Mouse (Mus musculus) heart, postnatal 0 days (tissue): ENCODE measurements at regions not wholly inside any gene's neighbourhood (a gene's known extent, or its start where the extent isn't known, plus 50 kb on each side); places are given as distances from the start of the nearest gene placed in this dataset.

Experiments
- ATAC-seq: fragments of 200-750 bp; cut with Nextera tagmentation; 2 replicates; pipeline ENCODE4 v1.8.0; 2017; ENCODE audit warnings: low read depth, moderate number of reproducible peaks, moderate library complexity; ENCODE audit not compliant: insufficient read depth
- DNase-seq: peaks from one replicate; pipeline ENCODE4 v3.0.0-alpha.2; 2016; ENCODE audit warnings: low spot score
- H3K27ac ChIP-seq: fragments of 300-500 bp; sonication (generic); 2 replicates; pipeline ENCODE4 v1.5.1; 2014; ENCODE audit warnings: low read depth, mild to moderate bottlenecking
- H3K27me3 ChIP-seq: fragments of 300-500 bp; sonication (generic); 2 replicates; pipeline ENCODE4 v1.6.1; 2014; ENCODE audit warnings: low read length, mixed read lengths; ENCODE audit not compliant: control insufficient read depth, insufficient read depth
- H3K36me3 ChIP-seq: fragments of 300-500 bp; sonication (generic); replicated peaks from 2 replicates; pipeline ENCODE4 v1.6.1; 2014; ENCODE audit warnings: low read length, mixed read lengths; ENCODE audit not compliant: control insufficient read depth, insufficient read depth
- H3K4me1 ChIP-seq: fragments of 300-500 bp; sonication (generic); 2 replicates; pipeline ENCODE4 v1.6.1; 2014; ENCODE audit warnings: antibody characterized with exemption; ENCODE audit not compliant: control insufficient read depth, insufficient read depth
- H3K4me2 ChIP-seq: fragments of 300-500 bp; sonication (generic); 2 replicates; pipeline ENCODE4 v1.6.1; 2014; ENCODE audit warnings: low read depth, mild to moderate bottlenecking, low read length, moderate library complexity
- H3K4me3 ChIP-seq: fragments of 300-500 bp; sonication (generic); 2 replicates; pipeline ENCODE4 v1.5.1; 2014; ENCODE audit warnings: low read depth, low read length
- H3K9ac ChIP-seq: fragments of 300-500 bp; sonication (generic); replicated peaks from 2 replicates; pipeline ENCODE4 v1.6.1; 2014; ENCODE audit warnings: low read depth, low read length, mixed read lengths
- H3K9me3 ChIP-seq: fragments of 300-500 bp; sonication (generic); replicated peaks from 2 replicates; pipeline ENCODE4 v1.6.1; 2016; ENCODE audit warnings: low read length; ENCODE audit not compliant: control insufficient read depth
- CTCF ChIP-seq: IDR thresholded peaks from 2 replicates; pipeline ENCODE4 v1.5.1; 2016; ENCODE audit warnings: antibody characterized with exemption, control low read depth, low read depth
- EP300 ChIP-seq: IDR thresholded peaks from 2 replicates; pipeline ENCODE4 v1.6.1; 2016; ENCODE audit warnings: antibody characterized with exemption, low read depth
- WGBS: fragments of 180-500 bp; shearing (Covaris S2); extraction: QIAGEN DNeasy Blood & Tissue Kit; methylation state at CpG from one replicate; pipeline ENCODE4 v1.1.7; 2014; 5-methylcytosine and 5-hydroxymethylcytosine counted together

- Histone ChIP-seq H3K4me3 (no peak overlapping the region), H3K4me1 (no peaks in the 10 kb centered on the region), H3K9me3 (no peaks in the 10 kb centered on the region), H3K36me3 (no peaks in the 10 kb centered on the region), H3K4me2 (no peak overlapping the region), H3K27ac (no peak overlapping the region), H3K27me3 (peaks cover 54% of the 10 kb centered on the region), H3K9ac (no peak overlapping the region)
- TF ChIP-seq EP300 = no peak
- no peak for TF ChIP-seq CTCF
- no peak for ATAC-seq
- no peak for DNase-seq
- 71% methylated on average over 10 of the region's 10 CpGs for WGBS
These were observed 87.2 kb downstream of the Foxb1 start for GRCm38 (mm10) chr9:69673463-69674105.

- H3K27me3 ChIP-seq = peaks cover 61% of the 10 kb centered on the region
- H3K4me3 ChIP-seq = no peak overlapping the region
- H3K9ac ChIP-seq = no peak overlapping the region
- no peaks in the 10 kb centered on the region for H3K4me1 ChIP-seq
- no peak overlapping the region for H3K27ac ChIP-seq
- DNase-seq (no peak), ATAC-seq (no peak)
- TF ChIP-seq EP300 = no peak
- TF ChIP-seq CTCF = no peak
- H3K9me3 ChIP-seq = no peaks in the 10 kb centered on the region
- WGBS = 71% methylated on average over 13 of the region's 13 CpGs
- no peaks in the 10 kb centered on the region for H3K36me3 ChIP-seq
- no peak overlapping the region for H3K4me2 ChIP-seq
These were observed 87.9 kb downstream of the Foxb1 start for GRCm38 (mm10) chr9:69672657-69673462.

- no peak overlapping the region for H3K27ac ChIP-seq
- no peak overlapping the region for H3K9ac ChIP-seq
- no peaks in the 10 kb centered on the region for H3K4me1 ChIP-seq
- ATAC-seq = no peak
- H3K27me3 ChIP-seq = peaks cover 75% of the 10 kb centered on the region
- peak overlapping the region; percentile 48 for H3K4me2 ChIP-seq
- TF ChIP-seq EP300 (no peak), CTCF (no peak)
- peak overlapping the region; percentile 35 for H3K4me3 ChIP-seq
- H3K9me3 ChIP-seq = no peaks in the 10 kb centered on the region
- WGBS = 5% methylated on average over 18 of the region's 18 CpGs
- no peaks in the 10 kb centered on the region for H3K36me3 ChIP-seq
- no peak for DNase-seq
These were observed 89.5 kb downstream of the Foxb1 start for GRCm38 (mm10) chr9:69671199-69671598.

- ATAC-seq (no peak), DNase-seq (no peak)
- peak overlapping the region; percentile 48; the same call in 1 of the 2 replicates for H3K4me2 ChIP-seq
- H3K9me3 ChIP-seq = no peaks in the 10 kb centered on the region
- WGBS = under 1% methylated on average over 17 of the region's 17 CpGs
- no peaks in the 10 kb centered on the region for H3K36me3 ChIP-seq
- TF ChIP-seq EP300 (no peak), CTCF (no peak)
- peaks cover 75% of the 10 kb centered on the region for H3K27me3 ChIP-seq
- H3K4me1 ChIP-seq = no peaks in the 10 kb centered on the region
- H3K4me3 ChIP-seq = peak overlapping the region; percentile 35
- H3K27ac ChIP-seq = no peak overlapping the region
- H3K9ac ChIP-seq = no peak overlapping the region
These were observed 90.1 kb downstream of the Foxb1 start for GRCm38 (mm10) chr9:69670551-69671044.

GRCm38 (mm10) chr9:69669611-69670550 is 90.9 kb downstream of the Foxb1 start:
- no peak for TF ChIP-seq CTCF
- TF ChIP-seq EP300 = no peak
- no peak overlapping the region for H3K9ac ChIP-seq
- H3K4me3 ChIP-seq = peak overlapping the region; percentile 1; the same call in 1 of the 2 replicates
- ATAC-seq (no peak), DNase-seq (no peak)
- 6% methylated on average over 25 of the region's 25 CpGs for WGBS
- H3K27ac ChIP-seq = no peak overlapping the region
- no peaks in the 10 kb centered on the region for H3K4me1 ChIP-seq
- no peaks in the 10 kb centered on the region for H3K36me3 ChIP-seq
- H3K9me3 ChIP-seq = no peaks in the 10 kb centered on the region
- peaks cover 75% of the 10 kb centered on the region for H3K27me3 ChIP-seq
- H3K4me2 ChIP-seq = no peak overlapping the region
